Mouse (Mus musculus) limb, embryonic 14.5 days (tissue): ENCODE measurements at regions not wholly inside any gene's neighbourhood (a gene's known extent, or its start where the extent isn't known, plus 50 kb on each side); places are given as distances from the start of the nearest gene placed in this dataset.

Experiments used
- ATAC-seq: fragments of 200-750 bp; cut with Nextera tagmentation; 2 replicates; pipeline ENCODE4 v1.8.0; 2017; ENCODE audit warnings: low read depth, moderate number of reproducible peaks, moderate TSS enrichment; ENCODE audit not compliant: low FRiP score
- DNase-seq: peaks from one replicate; pipeline ENCODE4 v3.0.0-alpha.2; 2015; ENCODE audit warnings: low spot score
- H3K27ac ChIP-seq: fragments of 300-500 bp; sonication (generic); replicated peaks from 2 replicates; pipeline ENCODE4 v1.5.1; 2014; ENCODE audit warnings: low read depth, mild to moderate bottlenecking, low read length, moderate library complexity, mixed read lengths
- H3K27me3 ChIP-seq: fragments of 300-500 bp; sonication (generic); 2 replicates; pipeline ENCODE4 v1.6.1; 2014; ENCODE audit warnings: low read length, mixed read lengths; ENCODE audit not compliant: control insufficient read depth, insufficient read depth
- H3K36me3 ChIP-seq: fragments of 300-500 bp; sonication (generic); 2 replicates; pipeline ENCODE4 v1.6.1; 2014; ENCODE audit warnings: mild to moderate bottlenecking, low read length, moderate library complexity, mixed read lengths; ENCODE audit not compliant: control insufficient read depth, insufficient read depth
- H3K4me1 ChIP-seq: fragments of 300-500 bp; sonication (generic); 2 replicates; pipeline ENCODE4 v1.6.1; 2014; ENCODE audit warnings: antibody characterized with exemption, low read length, mixed read lengths; ENCODE audit not compliant: control insufficient read depth, insufficient read depth
- H3K4me2 ChIP-seq: fragments of 300-500 bp; sonication (generic); replicated peaks from 2 replicates; pipeline ENCODE4 v1.6.1; 2014; ENCODE audit warnings: low read depth, mild to moderate bottlenecking, low read length, moderate library complexity; ENCODE audit not compliant: severe bottlenecking
- H3K4me3 ChIP-seq: fragments of 300-500 bp; sonication (generic); replicated peaks from 2 replicates; pipeline ENCODE4 v1.5.1; 2014; ENCODE audit warnings: low read length
- H3K9ac ChIP-seq: fragments of 300-500 bp; sonication (generic); 2 replicates; pipeline ENCODE4 v1.6.1; 2014; ENCODE audit warnings: mild to moderate bottlenecking, low read depth, low read length, moderate library complexity; ENCODE audit not compliant: severe bottlenecking
- H3K9me3 ChIP-seq: fragments of 300-500 bp; sonication (generic); 2 replicates; pipeline ENCODE4 v1.6.1; 2016; ENCODE audit warnings: low read length; ENCODE audit not compliant: control insufficient read depth
- POLR2A ChIP-seq: fragments of 200-500 bp; IDR thresholded peaks from 2 replicates; pipeline ENCODE4 v1.8.0; 2012; ENCODE audit warnings: inconsistent platforms, mild to moderate bottlenecking, moderate library complexity, borderline replicate concordance; ENCODE audit not compliant: insufficient read depth, insufficient read length; ENCODE audit errors: extremely low read depth
- WGBS: fragments of 180-500 bp; shearing (Covaris S2); extraction: QIAGEN DNeasy Blood & Tissue Kit; methylation state at CpG from one replicate; pipeline ENCODE4 v1.1.7; 2014; 5-methylcytosine and 5-hydroxymethylcytosine counted together

DNA sequence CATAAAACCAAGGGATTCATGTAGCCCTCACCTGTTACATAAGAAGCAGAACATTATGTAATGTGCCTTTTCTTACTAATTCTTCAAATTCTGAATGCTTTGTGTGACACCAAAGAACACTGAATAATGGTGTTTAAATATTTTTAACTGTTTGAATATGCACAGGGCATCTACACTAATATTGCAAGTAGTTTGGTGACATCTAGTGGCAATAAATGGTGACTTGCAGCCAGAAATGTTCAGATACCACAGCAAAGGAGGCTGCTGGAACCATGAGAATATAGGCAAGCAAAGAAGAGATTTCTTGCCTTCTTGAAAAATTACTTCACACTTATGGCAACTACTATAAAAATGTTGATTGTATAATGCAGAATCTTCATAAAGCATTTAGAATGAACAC is 159.6 kb upstream of the G2e3 start:
- peak; percentile 70 for DNase-seq
- H3K36me3 ChIP-seq, result no peaks in the 10 kb centered on the region
- H3K4me3 ChIP-seq, result no peak overlapping the region
- no peaks in the 10 kb centered on the region for H3K27me3 ChIP-seq
- H3K4me2 ChIP-seq, result no peak overlapping the region
- H3K4me1 ChIP-seq, result no peaks in the 10 kb centered on the region
- no peak for ATAC-seq
- H3K9ac ChIP-seq, result no peak overlapping the region
- TF ChIP-seq POLR2A, result no peak
- no peaks in the 10 kb centered on the region for H3K9me3 ChIP-seq
- H3K27ac ChIP-seq, result no peak overlapping the region

DNA sequence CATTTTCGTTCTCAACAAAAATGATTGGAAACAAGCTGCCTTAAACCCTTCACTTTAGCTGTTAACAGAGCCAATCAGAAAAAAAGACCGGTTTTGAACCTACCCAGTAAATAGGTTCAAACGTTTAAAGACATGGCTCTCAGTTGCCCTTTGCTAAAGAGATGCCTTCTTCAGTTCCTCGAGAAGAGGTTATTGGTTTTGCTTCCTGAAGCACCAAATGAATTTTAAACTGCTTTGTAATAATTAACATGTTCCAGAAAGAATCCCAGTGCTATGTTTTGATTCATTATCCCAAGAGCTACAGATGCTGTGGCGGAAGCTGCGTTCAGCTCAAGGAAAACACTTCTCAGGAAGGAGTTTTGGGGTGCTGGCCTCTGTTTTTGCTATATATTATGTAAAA is 160.1 kb upstream of the G2e3 start:
- 70% methylated on average over 6 of the region's 6 CpGs for WGBS
- Histone ChIP-seq H3K36me3 (no peaks in the 10 kb centered on the region), H3K9ac (no peak overlapping the region), H3K27ac (no peak overlapping the region), H3K4me1 (no peaks in the 10 kb centered on the region), H3K9me3 (no peaks in the 10 kb centered on the region), H3K27me3 (no peaks in the 10 kb centered on the region), H3K4me2 (no peak overlapping the region), H3K4me3 (no peak overlapping the region)
- DNase-seq (no peak), ATAC-seq (no peak)
- TF ChIP-seq POLR2A, result no peak

DNA sequence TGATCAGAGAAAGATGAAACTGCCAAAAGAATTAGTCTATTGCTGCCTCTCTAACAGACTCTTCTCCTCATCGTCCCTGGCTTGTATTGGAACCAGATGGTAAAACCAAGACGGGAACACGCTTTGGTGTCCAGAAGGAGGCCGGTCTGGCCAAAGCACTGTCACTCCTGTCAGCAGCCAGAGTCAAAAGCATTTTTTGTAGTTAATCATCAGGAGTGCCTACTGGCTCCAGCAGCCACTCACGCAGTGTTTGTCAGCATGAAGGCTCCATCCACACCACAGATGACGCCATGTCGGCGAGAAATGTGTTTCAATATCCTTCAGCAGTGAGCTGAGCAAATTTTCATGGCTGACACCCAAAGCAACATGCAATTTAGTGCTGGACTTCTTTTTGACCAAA is 162.1 kb upstream of the G2e3 start:
- DNase-seq, result no peak
- Histone ChIP-seq H3K4me3 (no peak overlapping the region), H3K36me3 (no peaks in the 10 kb centered on the region), H3K4me2 (no peak overlapping the region), H3K9me3 (no peaks in the 10 kb centered on the region), H3K27ac (no peak overlapping the region), H3K9ac (no peak overlapping the region), H3K4me1 (no peaks in the 10 kb centered on the region), H3K27me3 (no peaks in the 10 kb centered on the region)
- ATAC-seq, result no peak
- whole genome bisulfite sequencing, result 67% methylated on average over 8 of the region's 8 CpGs
- no peak for TF ChIP-seq POLR2A

DNA sequence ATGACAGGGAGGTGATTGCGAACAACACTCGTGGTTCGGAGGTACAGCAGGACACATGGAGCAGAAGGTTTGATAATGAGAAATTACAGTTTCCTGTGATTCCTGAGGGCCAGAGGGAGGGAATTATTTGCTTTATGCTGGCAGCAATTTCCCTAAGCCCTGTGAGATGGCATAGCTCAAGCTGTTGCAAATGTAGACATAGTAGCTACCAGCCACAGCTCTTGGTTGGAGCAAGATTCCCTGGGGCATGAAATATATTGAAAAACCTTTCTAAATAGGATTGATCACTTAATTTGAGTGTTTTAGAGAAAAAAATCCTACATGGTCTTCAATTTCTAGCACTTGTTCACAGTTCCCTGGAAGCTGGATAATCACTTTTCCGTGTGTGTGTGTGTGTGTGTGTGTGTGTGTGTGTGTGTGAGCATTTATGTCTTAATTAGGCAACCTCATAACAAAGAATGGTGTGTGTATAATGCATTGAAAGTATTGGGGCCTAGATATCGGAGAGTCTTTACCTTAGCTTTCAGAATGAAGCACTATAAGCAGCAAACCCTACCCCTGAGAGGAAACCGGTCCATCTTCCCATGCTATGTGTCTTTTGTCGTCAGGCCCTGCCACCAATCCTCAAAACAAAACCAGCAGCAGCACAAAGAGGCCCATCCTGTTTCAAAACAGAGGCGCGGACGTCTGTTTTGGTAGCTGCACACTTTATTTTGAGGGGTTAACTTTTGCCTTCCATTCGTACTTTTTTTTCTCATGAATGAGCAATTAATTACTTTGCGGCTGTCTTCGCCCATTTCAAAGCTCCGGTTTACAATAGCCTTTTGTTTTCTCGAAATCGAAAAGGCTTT is 172.7 kb upstream of the G2e3 start:
- no peaks in the 10 kb centered on the region for H3K9me3 ChIP-seq
- H3K27ac ChIP-seq, result no peak overlapping the region
- no peaks in the 10 kb centered on the region for H3K4me1 ChIP-seq
- no peak overlapping the region for H3K9ac ChIP-seq
- TF ChIP-seq POLR2A, result no peak
- H3K4me3 ChIP-seq, result no peak overlapping the region
- DNase-seq (no peak), ATAC-seq (no peak)
- no peaks in the 10 kb centered on the region for H3K36me3 ChIP-seq
- H3K27me3 ChIP-seq, result no peaks in the 10 kb centered on the region
- 67% methylated on average over 16 of the region's 16 CpGs for WGBS
- no peak overlapping the region for H3K4me2 ChIP-seq

DNA sequence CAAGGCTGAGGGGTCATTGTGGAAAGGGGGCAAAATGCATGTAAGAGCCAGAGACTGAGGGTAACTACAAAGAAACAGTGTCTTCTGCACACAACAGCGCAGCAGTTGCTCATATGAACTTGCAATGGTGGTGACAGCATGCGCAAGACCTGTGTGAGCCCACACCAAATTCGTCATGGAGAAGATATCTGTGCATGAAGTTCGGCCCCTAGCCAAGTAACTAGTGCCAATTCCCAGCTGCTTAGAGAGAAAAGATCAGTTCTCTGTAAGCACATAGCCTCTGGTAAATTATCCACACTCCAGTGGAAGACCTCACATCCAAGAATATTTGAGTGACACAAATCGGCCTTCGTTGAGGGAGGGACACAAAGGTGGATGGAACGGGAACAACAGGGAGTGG is 182.7 kb upstream of the G2e3 start:
- no peaks in the 10 kb centered on the region for H3K9me3 ChIP-seq
- no peak overlapping the region for H3K9ac ChIP-seq
- WGBS, result 87% methylated on average over 7 of the region's 7 CpGs
- no peak for DNase-seq
- H3K27ac ChIP-seq, result no peak overlapping the region
- no peak overlapping the region for H3K4me2 ChIP-seq
- no peak for ATAC-seq
- H3K36me3 ChIP-seq, result no peaks in the 10 kb centered on the region
- no peak overlapping the region for H3K4me3 ChIP-seq
- no peaks in the 10 kb centered on the region for H3K27me3 ChIP-seq
- no peak for TF ChIP-seq POLR2A
- no peaks in the 10 kb centered on the region for H3K4me1 ChIP-seq
